Mouse (Mus musculus) brain, embryonic 14.5 days (tissue): ENCODE results near the gene Epha4. TPM values are rescaled to one million over a fixed set of nuclear protein-coding genes. Genes with fewer than 3 reads are reported as not detected.

Experiments
- DNase-seq: peaks from one replicate; pipeline ENCODE4 v3.0.0-alpha.2; 2011; ENCODE audit warnings: low read depth
- CTCF ChIP-seq: fragments of 200-500 bp; IDR thresholded peaks from 2 replicates; pipeline ENCODE4 v1.5.1; 2012; ENCODE audit warnings: inconsistent platforms, mild to moderate bottlenecking, moderate library complexity, borderline replicate concordance; ENCODE audit not compliant: insufficient read depth, insufficient read length; ENCODE audit errors: extremely low read depth
- POLR2A ChIP-seq: fragments of 200-500 bp; IDR thresholded peaks from 2 replicates; pipeline ENCODE4 v1.6.1; 2012; ENCODE audit warnings: mild to moderate bottlenecking, inconsistent platforms, borderline replicate concordance; ENCODE audit not compliant: poor library complexity, insufficient read depth, insufficient read length, severe bottlenecking; ENCODE audit errors: extremely low read depth
- polyA plus RNA-seq: library from polyadenylated mRNA; depleted of rRNA; stranded (reverse); fragments of >200 nt; gene quantifications from 2 replicates; pipeline ENCODE4 v1.2.3, GENCODE M21; 2012

The Epha4 gene
- polyA plus RNA-seq, 1 experiment = 56.5 TPM

GRCm38 (mm10) chr1:77510623-77511022, 4.3 kb downstream of the Epha4 start:
- TF ChIP-seq CTCF (no peak), POLR2A (no peak)
- no peak for DNase-seq

GRCm38 (mm10) chr1:77506856-77507200, 8.1 kb downstream of the Epha4 start:
- peak; percentile 50 for DNase-seq
- TF ChIP-seq CTCF = no peak
- TF ChIP-seq POLR2A = no peak

- peak; percentile 96 for DNase-seq
- TF ChIP-seq CTCF = no peak
- TF ChIP-seq POLR2A = no peak
Measured at GRCm38 (mm10) chr1:77506038-77506855, 8.6 kb downstream of the Epha4 start.

- TF ChIP-seq POLR2A = no peak
- no peak for TF ChIP-seq CTCF
- no peak for DNase-seq
Measured at GRCm38 (mm10) chr1:77505263-77505662, 9.6 kb downstream of the Epha4 start.

GRCm38 (mm10) chr1:77504813-77505212, 10.1 kb downstream of the Epha4 start:
- peak; percentile 55 for DNase-seq
- TF ChIP-seq CTCF = no peak
- TF ChIP-seq POLR2A = no peak

- no peak for TF ChIP-seq CTCF
- TF ChIP-seq POLR2A = no peak
- peak; percentile 76 for DNase-seq
Measured at GRCm38 (mm10) chr1:77503711-77504181, 11.1 kb downstream of the Epha4 start.

- peak; percentile 84 for DNase-seq
Measured at GRCm38 (mm10) chr1:77502554-77503119, 12.3 kb downstream of the Epha4 start.

GRCm38 (mm10) chr1:77501363-77501933, 13.4 kb downstream of the Epha4 start:
- DNase-seq = peak; percentile 56
- TF ChIP-seq POLR2A (no peak), CTCF (no peak)

More at GRCm38 (mm10) chr1:77502554-77503119, 12.3 kb downstream of the Epha4 start:
- no peak for TF ChIP-seq POLR2A
- TF ChIP-seq CTCF = no peak

- DNase-seq = peak; percentile 43
- TF ChIP-seq CTCF (no peak), POLR2A (no peak)
Measured at GRCm38 (mm10) chr1:77497506-77497905, 17.4 kb downstream of the Epha4 start.

GRCm38 (mm10) chr1:77496468-77497181, 18.3 kb downstream of the Epha4 start:
- no peak for TF ChIP-seq POLR2A
- TF ChIP-seq CTCF = peak; percentile 26; the same call in 1 of the 2 replicates

GRCm38 (mm10) chr1:77495790-77496158, 19.1 kb downstream of the Epha4 start:
- TF ChIP-seq CTCF (no peak), POLR2A (no peak)
- peak; percentile 22 for DNase-seq

More at GRCm38 (mm10) chr1:77496468-77497181, 18.3 kb downstream of the Epha4 start:
- peak; percentile 97 for DNase-seq
